Mouse (Mus musculus) neural tube, embryonic 15.5 days (tissue): ENCODE measurements at regions not wholly inside any gene's neighbourhood (a gene's known extent, or its start where the extent isn't known, plus 50 kb on each side); places are given as distances from the start of the nearest gene placed in this dataset.

ENCODE experiments used
- ATAC-seq: fragments of 200-750 bp; cut with Nextera tagmentation; 2 replicates; pipeline ENCODE4 v1.8.0; 2017; ENCODE audit warnings: mild to moderate bottlenecking, moderate TSS enrichment, moderate library complexity; ENCODE audit not compliant: low FRiP score
- H3K27ac ChIP-seq: fragments of 300-500 bp; sonication (generic); replicated peaks from 2 replicates; pipeline ENCODE4 v1.5.1; 2015; ENCODE audit warnings: mild to moderate bottlenecking, inconsistent platforms
- H3K27me3 ChIP-seq: fragments of 300-500 bp; sonication (generic); replicated peaks from 2 replicates; pipeline ENCODE4 v1.6.1; 2015; ENCODE audit warnings: inconsistent platforms
- H3K36me3 ChIP-seq: fragments of 300-500 bp; sonication (generic); 2 replicates; pipeline ENCODE4 v1.6.1; 2015; ENCODE audit warnings: inconsistent platforms
- H3K4me1 ChIP-seq: fragments of 300-500 bp; sonication (generic); 2 replicates; pipeline ENCODE4 v1.6.1; 2015; ENCODE audit warnings: inconsistent platforms
- H3K4me2 ChIP-seq: fragments of 300-500 bp; sonication (generic); 2 replicates; pipeline ENCODE4 v1.6.1; 2015; ENCODE audit warnings: inconsistent platforms, mild to moderate bottlenecking, moderate library complexity
- H3K4me3 ChIP-seq: fragments of 300-500 bp; sonication (generic); replicated peaks from 2 replicates; pipeline ENCODE4 v1.5.1; 2015; ENCODE audit warnings: mild to moderate bottlenecking, inconsistent platforms
- H3K9ac ChIP-seq: fragments of 300-500 bp; sonication (generic); replicated peaks from 2 replicates; pipeline ENCODE4 v1.6.1; 2015; ENCODE audit warnings: mild to moderate bottlenecking, inconsistent platforms
- H3K9me3 ChIP-seq: fragments of 300-500 bp; sonication (generic); replicated peaks from 2 replicates; pipeline ENCODE4 v1.6.1; 2016; ENCODE audit warnings: inconsistent platforms
- WGBS: fragments of 180-500 bp; shearing (Covaris S2); methylation state at CpG from one replicate; pipeline ENCODE4 v1.1.7; 2015; ENCODE audit warnings: mixed read lengths; 5-methylcytosine and 5-hydroxymethylcytosine counted together

DNA sequence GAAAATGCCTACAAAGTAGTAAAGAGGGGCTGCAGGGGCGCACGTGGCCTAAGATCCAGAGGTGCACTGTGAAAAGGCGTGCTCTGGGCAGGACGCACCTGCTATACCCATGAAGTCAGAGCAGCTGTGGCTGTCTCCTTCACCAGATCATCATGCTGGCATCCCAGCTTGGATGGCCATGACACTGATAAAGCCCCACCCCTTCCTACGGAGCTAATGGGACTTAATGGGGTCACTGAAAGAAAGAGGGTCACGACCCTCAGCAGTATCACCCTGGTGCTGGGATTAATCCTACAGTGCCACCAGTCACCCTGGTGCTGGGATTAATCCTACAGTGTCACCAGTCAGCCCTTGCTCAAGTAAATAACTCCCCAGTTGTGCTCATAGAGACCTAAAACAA is 122.1 kb downstream of the Tmem17 start:
- H3K9ac ChIP-seq: no peak overlapping the region
- H3K4me3 ChIP-seq: no peak overlapping the region
- WGBS: 64% methylated on average over 6 of the region's 6 CpGs
- peaks cover 22% of the 10 kb centered on the region for H3K4me1 ChIP-seq
- H3K27ac ChIP-seq: no peak overlapping the region
- no peak for ATAC-seq
- H3K36me3 ChIP-seq: no peaks in the 10 kb centered on the region
- no peaks in the 10 kb centered on the region for H3K9me3 ChIP-seq
- H3K27me3 ChIP-seq: no peaks in the 10 kb centered on the region
- H3K4me2 ChIP-seq: no peak overlapping the region

DNA sequence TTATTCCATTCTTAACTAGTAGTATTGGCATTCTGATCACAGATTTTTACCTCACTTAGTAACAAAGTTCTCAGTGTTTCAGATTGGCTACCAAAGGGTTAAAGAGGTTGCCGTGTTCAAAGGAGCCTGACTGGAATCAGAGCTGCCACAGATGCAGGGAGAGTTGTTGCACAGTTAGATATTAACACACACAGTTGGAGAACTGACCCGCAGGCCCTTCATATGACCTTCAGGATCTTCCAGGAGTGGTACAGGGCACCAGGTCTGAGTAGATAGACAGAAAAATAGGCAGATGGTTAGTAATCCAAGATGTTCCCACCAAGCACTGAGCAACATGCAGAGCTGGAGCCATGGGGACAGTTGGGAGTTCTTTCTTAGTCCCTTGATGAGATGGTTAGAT is 123.1 kb downstream of the Tmem17 start:
- Histone ChIP-seq H3K36me3 (no peaks in the 10 kb centered on the region), H3K4me3 (no peak overlapping the region), H3K9me3 (no peaks in the 10 kb centered on the region), H3K4me1 (peaks cover 22% of the 10 kb centered on the region), H3K27me3 (no peaks in the 10 kb centered on the region), H3K4me2 (no peak overlapping the region), H3K9ac (no peak overlapping the region), H3K27ac (no peak overlapping the region)
- WGBS: 51% methylated on average over 2 of the region's 2 CpGs
- ATAC-seq: no peak

DNA sequence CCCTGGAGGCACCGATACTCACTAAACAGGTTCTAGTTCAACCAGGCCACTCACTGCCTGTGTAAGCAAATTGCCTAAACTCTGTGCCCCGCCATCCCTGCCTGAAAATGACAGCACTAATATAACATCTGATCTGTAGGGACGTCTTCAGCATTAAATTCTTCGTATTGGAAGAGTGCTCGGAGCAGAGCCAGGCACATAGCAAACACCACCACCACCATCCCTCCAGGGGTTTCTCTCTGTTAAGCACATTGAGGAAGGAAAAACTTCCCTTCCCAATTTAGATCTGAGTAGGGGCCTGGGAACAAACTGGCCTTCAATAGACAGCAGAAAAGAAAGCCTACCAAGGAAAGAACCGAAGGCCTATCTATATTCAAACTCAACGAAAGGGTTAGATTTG is 124.4 kb downstream of the Tmem17 start:
- no peak overlapping the region for H3K4me2 ChIP-seq
- no peaks in the 10 kb centered on the region for H3K9me3 ChIP-seq
- H3K4me1 ChIP-seq: peaks cover 22% of the 10 kb centered on the region
- no peaks in the 10 kb centered on the region for H3K36me3 ChIP-seq
- no peak overlapping the region for H3K9ac ChIP-seq
- no peak for ATAC-seq
- no peak overlapping the region for H3K4me3 ChIP-seq
- H3K27me3 ChIP-seq: no peaks in the 10 kb centered on the region
- H3K27ac ChIP-seq: peak overlapping the region; percentile 56
- whole genome bisulfite sequencing: 58% methylated on average over 7 of the region's 7 CpGs

DNA sequence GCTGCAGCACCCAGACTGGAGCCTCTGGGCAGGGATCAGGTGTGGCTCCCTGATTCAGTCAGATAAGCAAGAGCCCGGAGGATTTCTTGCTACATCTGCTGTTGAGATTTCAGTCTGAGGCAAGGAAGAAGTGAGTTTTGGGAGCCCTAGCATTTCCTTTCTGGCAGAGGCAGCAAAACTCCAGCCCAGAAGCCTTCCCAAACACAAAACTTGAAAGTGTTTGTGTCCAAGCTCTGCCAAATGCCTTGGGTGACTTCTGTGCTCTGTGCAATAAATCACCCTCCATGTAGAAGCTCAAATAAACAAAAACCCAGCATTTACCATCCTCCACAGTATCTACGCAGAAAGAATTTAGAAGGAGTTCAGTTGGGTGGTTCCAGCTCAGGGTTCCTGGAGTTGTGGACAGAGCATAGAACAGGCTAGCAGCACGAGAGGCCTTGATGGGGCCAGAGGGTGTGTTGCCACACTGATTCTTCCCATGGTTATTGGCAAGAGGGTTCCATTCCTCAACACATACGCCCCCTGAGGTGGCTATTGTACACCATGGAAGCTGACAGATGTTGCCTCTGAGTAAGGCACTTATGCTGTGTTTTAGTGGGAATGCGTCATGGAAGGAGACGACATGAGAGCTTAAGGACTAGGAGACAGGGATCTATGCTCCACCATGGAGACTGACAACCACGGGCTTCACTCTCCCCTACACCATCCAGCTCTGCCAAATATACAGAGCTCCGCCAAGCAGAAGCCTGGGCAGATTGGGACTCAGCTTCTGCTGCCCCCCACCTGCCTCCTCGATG is 125.1 kb downstream of the Tmem17 start:
- ATAC-seq: peak; percentile 28
- H3K4me3 ChIP-seq: no peak overlapping the region
- H3K4me1 ChIP-seq: peaks cover 19% of the 10 kb centered on the region
- H3K36me3 ChIP-seq: no peaks in the 10 kb centered on the region
- no peaks in the 10 kb centered on the region for H3K27me3 ChIP-seq
- no peak overlapping the region for H3K4me2 ChIP-seq
- WGBS: 68% methylated on average over 9 of the region's 9 CpGs
- H3K27ac ChIP-seq: peak overlapping the region; percentile 56
- no peaks in the 10 kb centered on the region for H3K9me3 ChIP-seq
- H3K9ac ChIP-seq: no peak overlapping the region

DNA sequence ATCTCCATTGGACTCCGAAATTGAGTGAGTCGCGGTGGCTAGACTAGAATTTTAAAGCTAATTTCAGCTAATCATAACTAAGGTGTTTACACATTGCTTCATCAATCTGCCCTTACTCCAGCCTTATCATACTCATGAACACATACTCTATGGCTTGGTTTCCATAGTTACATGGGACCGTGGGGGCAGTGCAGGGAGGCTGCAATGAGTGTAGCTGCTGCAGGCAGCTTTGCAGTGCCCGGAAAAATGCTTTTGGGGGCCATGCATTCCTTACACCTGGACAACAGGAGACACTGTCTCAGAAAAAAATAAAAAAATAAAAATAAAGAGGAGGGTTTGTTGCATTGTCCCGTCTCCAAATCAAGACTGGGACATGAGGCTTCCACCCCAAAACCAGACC is 126.3 kb downstream of the Tmem17 start:
- no peak overlapping the region for H3K9ac ChIP-seq
- H3K27me3 ChIP-seq: no peaks in the 10 kb centered on the region
- H3K9me3 ChIP-seq: no peaks in the 10 kb centered on the region
- no peak overlapping the region for H3K4me3 ChIP-seq
- no peak overlapping the region for H3K27ac ChIP-seq
- H3K36me3 ChIP-seq: no peaks in the 10 kb centered on the region
- H3K4me2 ChIP-seq: no peak overlapping the region
- peak; percentile 72; the same call in 1 of the 2 replicates for ATAC-seq
- H3K4me1 ChIP-seq: peaks cover 19% of the 10 kb centered on the region
- 73% methylated on average over 6 of the region's 6 CpGs for WGBS

DNA sequence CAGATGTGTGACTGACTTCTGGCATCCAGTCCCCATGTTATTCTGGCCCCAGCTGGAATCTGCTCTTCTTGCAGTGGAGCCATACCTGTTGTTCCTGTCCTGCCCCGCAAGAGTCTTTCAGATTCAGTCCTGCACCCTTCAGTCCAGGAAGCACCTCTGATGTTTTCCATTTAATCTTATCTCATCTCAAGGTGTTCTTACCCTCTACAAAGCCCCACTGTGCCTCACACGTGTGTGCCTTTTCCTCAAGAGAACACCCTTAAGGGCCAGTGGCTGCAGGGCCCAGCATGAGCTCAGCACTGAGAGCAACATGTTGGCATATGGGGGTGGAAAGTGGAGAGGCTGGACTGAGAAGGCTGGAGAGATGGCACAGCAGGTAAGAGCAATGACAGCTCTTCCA is 126.8 kb downstream of the Tmem17 start:
- no peak overlapping the region for H3K4me3 ChIP-seq
- no peak for ATAC-seq
- H3K27me3 ChIP-seq: no peaks in the 10 kb centered on the region
- no peaks in the 10 kb centered on the region for H3K36me3 ChIP-seq
- no peak overlapping the region for H3K4me2 ChIP-seq
- peaks cover 19% of the 10 kb centered on the region for H3K4me1 ChIP-seq
- H3K27ac ChIP-seq: no peak overlapping the region
- WGBS: 77% methylated on average over 2 of the region's 2 CpGs
- H3K9me3 ChIP-seq: no peaks in the 10 kb centered on the region
- H3K9ac ChIP-seq: no peak overlapping the region

DNA sequence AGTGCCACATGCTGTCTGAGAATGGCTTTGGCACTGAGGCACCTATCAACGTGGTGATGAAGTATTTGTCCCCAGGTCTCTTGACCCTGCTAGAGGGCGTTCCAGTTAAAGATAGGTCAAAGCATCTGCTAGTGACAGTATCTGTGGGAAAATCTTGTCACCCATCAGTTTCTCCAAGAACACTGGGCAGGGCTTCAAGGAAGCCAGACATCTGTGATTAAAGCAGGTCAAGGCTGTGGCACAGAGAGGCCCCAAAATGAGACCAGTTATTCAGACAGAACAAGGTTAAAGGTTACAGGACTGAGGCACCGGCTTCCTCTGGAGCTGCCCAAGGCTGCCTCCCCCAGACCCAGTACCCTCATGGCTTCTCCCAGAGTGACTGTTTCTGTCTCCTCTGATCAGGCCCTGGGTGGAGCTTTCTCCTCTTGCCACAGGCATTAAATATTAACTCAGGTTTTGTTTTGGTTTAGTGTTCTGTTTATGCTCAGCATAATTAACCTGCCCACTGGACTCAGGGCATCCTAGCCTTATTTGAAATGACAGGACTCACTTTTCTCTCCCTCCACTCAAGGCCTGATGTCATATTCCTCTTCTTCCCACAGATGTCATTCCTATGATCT is 128.6 kb downstream of the Tmem17 start:
- no peak overlapping the region for H3K4me2 ChIP-seq
- no peak overlapping the region for H3K4me3 ChIP-seq
- no peaks in the 10 kb centered on the region for H3K27me3 ChIP-seq
- ATAC-seq: no peak
- H3K9ac ChIP-seq: no peak overlapping the region
- peaks cover 19% of the 10 kb centered on the region for H3K4me1 ChIP-seq
- 57% methylated on average over 3 of the region's 3 CpGs for WGBS
- H3K27ac ChIP-seq: no peak overlapping the region
- H3K9me3 ChIP-seq: no peaks in the 10 kb centered on the region
- H3K36me3 ChIP-seq: no peaks in the 10 kb centered on the region

DNA sequence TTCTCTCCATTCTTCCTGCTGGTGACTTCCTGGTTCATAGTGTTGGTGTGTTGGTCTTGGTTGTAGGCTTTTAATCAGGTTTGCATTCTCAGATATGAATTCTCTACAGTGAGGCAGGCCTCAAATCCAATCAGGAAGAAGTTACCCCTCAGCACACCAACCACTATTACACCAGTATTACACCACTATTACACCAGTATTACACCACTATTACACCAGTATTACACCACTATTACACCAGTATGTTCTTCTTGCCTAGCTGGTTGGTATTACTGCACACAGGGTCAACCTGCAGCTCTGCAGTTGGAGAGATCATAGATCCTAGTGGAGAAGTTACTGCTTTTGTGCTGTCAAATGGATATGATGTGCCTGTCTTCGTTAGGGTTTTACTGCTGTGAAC is 129.6 kb downstream of the Tmem17 start:
- Histone ChIP-seq H3K9me3 (no peaks in the 10 kb centered on the region), H3K4me1 (peaks cover 13% of the 10 kb centered on the region), H3K4me3 (no peak overlapping the region), H3K4me2 (no peak overlapping the region), H3K9ac (no peak overlapping the region), H3K27ac (no peak overlapping the region), H3K27me3 (no peaks in the 10 kb centered on the region), H3K36me3 (no peaks in the 10 kb centered on the region)
- no peak for ATAC-seq
- WGBS: 81% methylated on average over 1 of the region's 1 CpGs

DNA sequence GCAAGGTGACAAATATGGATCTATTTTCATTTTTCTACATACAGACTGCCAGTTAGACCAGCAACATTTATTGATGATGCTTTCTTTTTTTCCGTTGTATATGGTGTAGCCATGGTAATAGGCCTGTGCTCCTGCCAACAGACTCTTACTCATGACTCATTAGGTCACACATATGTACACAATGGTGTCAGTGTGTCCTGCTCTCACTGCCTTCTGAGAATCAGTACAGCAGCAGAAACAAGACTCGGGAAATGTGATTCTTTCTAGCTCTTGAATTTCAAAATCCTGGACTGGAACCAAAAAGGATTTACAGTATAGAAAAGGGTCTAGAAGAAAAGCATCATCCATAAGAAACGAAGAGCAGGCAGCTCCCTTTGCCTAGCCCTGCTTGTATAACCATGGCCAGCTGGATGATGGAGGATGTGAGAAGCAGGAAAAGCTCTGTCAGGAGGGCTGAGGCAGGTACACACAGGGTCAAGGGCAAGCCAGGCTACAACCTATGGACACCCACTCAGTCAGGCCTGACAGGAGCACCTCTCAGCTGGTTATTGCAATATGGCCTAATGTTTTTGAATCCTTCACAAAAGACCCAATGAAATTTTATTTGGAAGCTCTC is 132.2 kb downstream of the Tmem17 start:
- no peak overlapping the region for H3K4me3 ChIP-seq
- H3K27ac ChIP-seq: no peak overlapping the region
- H3K27me3 ChIP-seq: no peaks in the 10 kb centered on the region
- no peaks in the 10 kb centered on the region for H3K4me1 ChIP-seq
- no peak overlapping the region for H3K4me2 ChIP-seq
- H3K9me3 ChIP-seq: no peaks in the 10 kb centered on the region
- no peaks in the 10 kb centered on the region for H3K36me3 ChIP-seq
- WGBS: 53% methylated on average over 3 of the region's 3 CpGs
- ATAC-seq: no peak
- no peak overlapping the region for H3K9ac ChIP-seq

DNA sequence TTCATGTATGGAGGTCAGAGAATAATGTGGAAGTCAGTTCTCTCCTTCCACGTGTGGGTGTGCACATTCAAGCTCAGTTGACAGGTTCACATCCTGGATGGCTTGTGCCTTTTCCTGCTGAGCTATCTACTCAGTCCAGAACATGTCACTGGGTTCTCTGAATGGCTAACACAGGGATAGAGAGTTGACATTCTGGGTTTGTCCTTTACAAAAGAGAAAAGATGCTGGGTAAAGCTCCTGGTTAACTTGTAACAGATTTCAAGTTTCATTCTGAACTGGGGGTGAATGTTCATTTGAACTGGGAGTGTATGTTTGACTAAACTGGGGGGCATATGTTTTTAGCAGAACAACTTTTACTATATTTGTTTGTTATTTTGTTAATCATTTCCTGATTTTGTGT is 133.0 kb downstream of the Tmem17 start:
- no peak overlapping the region for H3K9ac ChIP-seq
- H3K27ac ChIP-seq: no peak overlapping the region
- H3K4me3 ChIP-seq: no peak overlapping the region
- no peaks in the 10 kb centered on the region for H3K4me1 ChIP-seq
- no peak overlapping the region for H3K4me2 ChIP-seq
- no peak for ATAC-seq
- H3K36me3 ChIP-seq: no peaks in the 10 kb centered on the region
- 68% methylated on average over 1 of the region's 1 CpGs for WGBS
- H3K9me3 ChIP-seq: no peaks in the 10 kb centered on the region
- no peaks in the 10 kb centered on the region for H3K27me3 ChIP-seq

DNA sequence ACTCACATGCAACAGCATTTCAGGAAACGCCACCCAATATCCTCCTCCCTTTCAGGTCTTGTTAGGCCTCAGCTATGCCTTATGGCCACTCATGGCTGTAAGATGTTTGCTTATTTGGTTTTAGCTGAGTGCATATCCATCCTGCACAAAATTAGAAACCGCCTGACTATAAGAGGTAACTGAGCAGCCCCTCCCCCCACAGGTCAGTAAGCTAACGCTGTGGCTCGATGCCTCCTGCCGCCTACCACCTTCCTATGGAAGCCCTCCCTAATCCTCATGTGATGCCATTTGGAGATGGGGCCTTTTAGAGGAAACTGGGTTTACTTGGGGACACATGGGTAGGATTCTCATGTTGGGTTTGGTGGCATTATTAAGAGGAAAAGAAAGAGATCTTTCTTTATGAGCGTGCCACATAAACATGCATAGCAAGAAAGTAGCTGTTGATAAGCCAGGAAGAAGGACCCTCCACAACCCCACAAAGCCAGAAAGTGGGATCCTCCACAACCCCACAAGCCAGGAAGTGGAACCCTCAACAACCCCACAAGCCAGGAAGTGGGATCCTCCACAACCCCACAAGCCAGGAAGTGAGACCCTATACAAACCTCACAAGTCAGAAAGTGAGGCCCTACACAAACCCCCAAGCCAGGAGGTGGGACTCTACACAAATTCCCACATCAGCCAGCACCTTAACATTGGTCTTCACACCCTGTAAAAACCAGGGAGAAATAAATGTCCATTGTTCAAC is 134.5 kb downstream of the Tmem17 start:
- Histone ChIP-seq H3K36me3 (no peaks in the 10 kb centered on the region), H3K4me2 (no peak overlapping the region), H3K4me3 (no peak overlapping the region), H3K9ac (no peak overlapping the region), H3K4me1 (no peaks in the 10 kb centered on the region), H3K27me3 (no peaks in the 10 kb centered on the region), H3K27ac (no peak overlapping the region; the same call in 1 of the 2 replicates), H3K9me3 (no peaks in the 10 kb centered on the region)
- 80% methylated on average over 6 of the region's 6 CpGs for WGBS
- ATAC-seq: no peak
